Mouse (Mus musculus) thymus, postnatal 0 days (tissue): ENCODE measurements around the gene Ndufaf3. TPM values are rescaled to one million over a fixed set of nuclear protein-coding genes. Genes with fewer than 3 reads are reported as not detected.

Experiments used
- DNase-seq: peaks from one replicate; pipeline ENCODE4 v3.0.0-alpha.2; 2015; ENCODE audit warnings: low spot score
- polyA plus RNA-seq: library from polyadenylated mRNA; unstranded; fragments of >200 nt; fragmentation: Nextera tagmentation; extraction: Ambion mirVana; gene quantifications from 2 replicates; pipeline ENCODE4 v1.2.1, GENCODE M21; 2015

Ndufaf3 gene
- polyA plus RNA-seq, 1 experiment from 2014 or later: 96.1 TPM

GRCm38 (mm10) chr9:108573774-108574690 is 6.8 kb upstream of the Ndufaf3 start:
- DNase-seq: peak; percentile 74

GRCm38 (mm10) chr9:108572321-108572720 is 5.1 kb upstream of the Ndufaf3 start:
- no peak for DNase-seq

- no peak for DNase-seq
Observed at GRCm38 (mm10) chr9:108571401-108571973, 4.3 kb upstream of the Ndufaf3 start.

GRCm38 (mm10) chr9:108570207-108570896 is 3.1 kb upstream of the Ndufaf3 start:
- DNase-seq: peak; percentile 90

- peak; percentile 93 for DNase-seq
Observed at GRCm38 (mm10) chr9:108569381-108570206, 2.4 kb upstream of the Ndufaf3 start, which contains the start of gene Dalrd3. Gene Dalrd3, plus strand, starts transcription at chr9:108569886.

- peak; percentile 19 for DNase-seq
Observed at GRCm38 (mm10) chr9:108568511-108568921, 1.3 kb upstream of the Ndufaf3 start.

GRCm38 (mm10) chr9:108567931-108568419 is 741 bp upstream of the Ndufaf3 start:
- DNase-seq: no peak

- no peak for DNase-seq
Observed at GRCm38 (mm10) chr9:108565881-108566814, 1.1 kb downstream of the Ndufaf3 start.

GRCm38 (mm10) chr9:108564131-108564530 is 3.1 kb downstream of the Ndufaf3 start:
- no peak for DNase-seq

- DNase-seq: no peak
Observed at GRCm38 (mm10) chr9:108563671-108564070, 3.6 kb downstream of the Ndufaf3 start.

- peak; percentile 97 for DNase-seq
Observed at GRCm38 (mm10) chr9:108560227-108560841, 6.9 kb downstream of the Ndufaf3 start, which contains the start of gene Impdh2. Gene Impdh2, plus strand, starts transcription at chr9:108560286.

GRCm38 (mm10) chr9:108559169-108559568 is 8.1 kb downstream of the Ndufaf3 start:
- DNase-seq: no peak

- no peak for DNase-seq
Observed at GRCm38 (mm10) chr9:108546875-108547274, 20.4 kb downstream of the Ndufaf3 start.

- DNase-seq: no peak
Observed at GRCm38 (mm10) chr9:108545986-108546385, 21.2 kb downstream of the Ndufaf3 start.

- DNase-seq: peak; percentile 54
Observed at GRCm38 (mm10) chr9:108540846-108541245, 26.4 kb downstream of the Ndufaf3 start.

GRCm38 (mm10) chr9:108531496-108531895 is 35.7 kb downstream of the Ndufaf3 start:
- no peak for DNase-seq

GRCm38 (mm10) chr9:108530954-108531353 is 36.3 kb downstream of the Ndufaf3 start:
- DNase-seq: no peak

GRCm38 (mm10) chr9:108525400-108525799 is 41.8 kb downstream of the Ndufaf3 start:
- DNase-seq: no peak

- DNase-seq: no peak
Observed at GRCm38 (mm10) chr9:108523341-108523740, 43.9 kb downstream of the Ndufaf3 start.
